Mouse (Mus musculus) limb, embryonic 14.5 days (tissue): ENCODE results near the gene Synj1. TPM values are rescaled to one million over a fixed set of nuclear protein-coding genes. Genes with fewer than 3 reads are reported as not detected.
A peak's percentile ranks its signal among the peaks of the same experiment; 100 is the strongest.

Source experiments
- ATAC-seq: fragments of 200-750 bp; cut with Nextera tagmentation; 2 replicates; pipeline ENCODE4 v1.8.0; 2017; ENCODE audit warnings: low read depth, moderate number of reproducible peaks, moderate TSS enrichment; ENCODE audit not compliant: low FRiP score
- DNase-seq: peaks from one replicate; pipeline ENCODE4 v3.0.0-alpha.2; 2015; ENCODE audit warnings: low spot score
- H3K27ac ChIP-seq: fragments of 300-500 bp; sonication (generic); replicated peaks from 2 replicates; pipeline ENCODE4 v1.5.1; 2014; ENCODE audit warnings: low read depth, mild to moderate bottlenecking, low read length, moderate library complexity, mixed read lengths
- H3K27me3 ChIP-seq: fragments of 300-500 bp; sonication (generic); 2 replicates; pipeline ENCODE4 v1.6.1; 2014; ENCODE audit warnings: low read length, mixed read lengths; ENCODE audit not compliant: control insufficient read depth, insufficient read depth
- H3K36me3 ChIP-seq: fragments of 300-500 bp; sonication (generic); 2 replicates; pipeline ENCODE4 v1.6.1; 2014; ENCODE audit warnings: mild to moderate bottlenecking, low read length, moderate library complexity, mixed read lengths; ENCODE audit not compliant: control insufficient read depth, insufficient read depth
- H3K4me1 ChIP-seq: fragments of 300-500 bp; sonication (generic); 2 replicates; pipeline ENCODE4 v1.6.1; 2014; ENCODE audit warnings: antibody characterized with exemption, low read length, mixed read lengths; ENCODE audit not compliant: control insufficient read depth, insufficient read depth
- H3K4me2 ChIP-seq: fragments of 300-500 bp; sonication (generic); replicated peaks from 2 replicates; pipeline ENCODE4 v1.6.1; 2014; ENCODE audit warnings: low read depth, mild to moderate bottlenecking, low read length, moderate library complexity; ENCODE audit not compliant: severe bottlenecking
- H3K4me3 ChIP-seq: fragments of 300-500 bp; sonication (generic); replicated peaks from 2 replicates; pipeline ENCODE4 v1.5.1; 2014; ENCODE audit warnings: low read length
- H3K9ac ChIP-seq: fragments of 300-500 bp; sonication (generic); 2 replicates; pipeline ENCODE4 v1.6.1; 2014; ENCODE audit warnings: mild to moderate bottlenecking, low read depth, low read length, moderate library complexity; ENCODE audit not compliant: severe bottlenecking
- H3K9me3 ChIP-seq: fragments of 300-500 bp; sonication (generic); 2 replicates; pipeline ENCODE4 v1.6.1; 2016; ENCODE audit warnings: low read length; ENCODE audit not compliant: control insufficient read depth
- POLR2A ChIP-seq: fragments of 200-500 bp; IDR thresholded peaks from 2 replicates; pipeline ENCODE4 v1.8.0; 2012; ENCODE audit warnings: inconsistent platforms, mild to moderate bottlenecking, moderate library complexity, borderline replicate concordance; ENCODE audit not compliant: insufficient read depth, insufficient read length; ENCODE audit errors: extremely low read depth
- WGBS: fragments of 180-500 bp; shearing (Covaris S2); extraction: QIAGEN DNeasy Blood & Tissue Kit; methylation state at CpG from one replicate; pipeline ENCODE4 v1.1.7; 2014; 5-methylcytosine and 5-hydroxymethylcytosine counted together
- microRNA-seq: library from miRNA; unstranded; fragments of <30 nt; microRNA quantifications from one replicate; pipeline ENCODE4, GENCODE M21; 2016
- polyA plus RNA-seq, 2 experiments: library from polyadenylated mRNA; depleted of rRNA in 1 of 2; stranded (reverse) in 1 of 2; unstranded in 1 of 2; fragments of >200 nt; fragmentation: Nextera tagmentation in 1 of 2; extraction: Ambion mirVana in 1 of 2; gene quantifications; 2 replicates each; pipeline versions ENCODE4 v1.2.1 to v1.2.3; 2012 to 2014

Gene Synj1
- polyA plus RNA-seq, 2 experiments: 14.5 to 19.2 TPM

- H3K27ac ChIP-seq: no peak overlapping the region
- TF ChIP-seq POLR2A: no peak
- peak; percentile 46 for DNase-seq
- no peak overlapping the region for H3K4me2 ChIP-seq
- H3K4me3 ChIP-seq: no peak overlapping the region
- peaks cover 6% of the 10 kb centered on the region; the same call in 1 of the 2 replicates for H3K4me1 ChIP-seq
- 25% methylated on average over 8 of the region's 8 CpGs for WGBS
- H3K9me3 ChIP-seq: no peaks in the 10 kb centered on the region
- H3K36me3 ChIP-seq: no peaks in the 10 kb centered on the region
- H3K9ac ChIP-seq: no peak overlapping the region
- H3K27me3 ChIP-seq: no peaks in the 10 kb centered on the region
- peak; percentile 62; the same call in 1 of the 2 replicates for ATAC-seq
Observed at GRCm38 (mm10) chr16:90892081-90892480, 119.0 kb downstream of the Synj1 start.

DNA sequence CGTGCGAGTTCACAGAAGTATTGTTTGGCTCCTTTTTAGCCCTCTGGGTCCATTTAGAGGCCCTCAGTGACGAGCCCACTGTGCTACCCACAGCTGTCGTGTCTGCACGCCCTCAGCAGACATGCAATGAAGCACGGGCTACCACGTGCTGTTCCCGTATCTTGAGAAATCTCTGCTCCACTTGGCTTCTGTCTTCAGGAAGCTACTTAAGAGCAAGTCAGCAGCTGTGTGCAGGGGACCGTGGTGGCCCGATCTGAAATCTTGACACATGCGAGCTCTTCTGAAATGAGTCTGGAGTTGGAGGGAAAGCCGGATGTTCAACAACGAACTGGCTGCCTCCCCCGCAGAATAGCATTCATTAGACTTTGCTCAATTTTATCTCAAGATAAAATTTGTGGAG is 119.5 kb downstream of the Synj1 start:
- peaks cover 6% of the 10 kb centered on the region; the same call in 1 of the 2 replicates for H3K4me1 ChIP-seq
- no peaks in the 10 kb centered on the region for H3K9me3 ChIP-seq
- no peak overlapping the region for H3K9ac ChIP-seq
- no peak overlapping the region for H3K4me3 ChIP-seq
- H3K27ac ChIP-seq: no peak overlapping the region
- TF ChIP-seq POLR2A: no peak
- WGBS: 69% methylated on average over 14 of the region's 14 CpGs
- H3K4me2 ChIP-seq: no peak overlapping the region
- no peaks in the 10 kb centered on the region for H3K36me3 ChIP-seq
- no peaks in the 10 kb centered on the region for H3K27me3 ChIP-seq
- ATAC-seq (0 out of 2 replicates have a peak, but pooled peaks have one; percentile 34), DNase-seq (no peak)

GRCm38 (mm10) chr16:90890683-90891082 is 120.4 kb downstream of the Synj1 start:
- no peaks in the 10 kb centered on the region for H3K36me3 ChIP-seq
- H3K4me3 ChIP-seq: no peak overlapping the region
- H3K27ac ChIP-seq: no peak overlapping the region
- H3K4me1 ChIP-seq: peaks cover 6% of the 10 kb centered on the region; the same call in 1 of the 2 replicates
- no peaks in the 10 kb centered on the region for H3K27me3 ChIP-seq
- ATAC-seq (no peak), DNase-seq (no peak)
- no peaks in the 10 kb centered on the region for H3K9me3 ChIP-seq
- no peak overlapping the region for H3K4me2 ChIP-seq
- WGBS: 77% methylated on average over 9 of the region's 9 CpGs
- no peak overlapping the region for H3K9ac ChIP-seq
- TF ChIP-seq POLR2A: no peak

Small RNA genes within 50 kb of the gene (microRNA-seq; reads per million reads assigned to microRNA genes)
- not detected for gene Gm22933

Other genes starting within 250 kb of the Synj1 start
- gene Urb1, start 200.9 kb downstream of the Synj1 start, polyA plus RNA-seq (2012; rRNA removed): 8.6 and 9.8 TPM in 2 replicates
- 10.6 and 11.4 TPM in 2 replicates for gene Urb1, start 200.9 kb downstream of the Synj1 start, polyA plus RNA-seq (2014; fragmentation: Nextera tagmentation; extraction: Ambion mirVana)
- gene Eva1c, start 184.6 kb downstream of the Synj1 start, polyA plus RNA-seq (2012; rRNA removed): 1.4 and 1.8 TPM in 2 replicates
- gene Eva1c, start 184.6 kb downstream of the Synj1 start, polyA plus RNA-seq (2014; fragmentation: Nextera tagmentation; extraction: Ambion mirVana): 1.5 and 2.6 TPM in 2 replicates
- 12.0 and 17.0 TPM in 2 replicates for gene Cfap298, start 76.2 kb downstream of the Synj1 start, polyA plus RNA-seq (2012; rRNA removed)
- gene Cfap298, start 76.2 kb downstream of the Synj1 start, polyA plus RNA-seq (2014; fragmentation: Nextera tagmentation; extraction: Ambion mirVana): 30.7 and 33.1 TPM in 2 replicates
- 117 and 132 TPM in 2 replicates for gene Paxbp1, start 33.2 kb upstream of the Synj1 start, polyA plus RNA-seq (2012; rRNA removed)
- gene Paxbp1, start 33.2 kb upstream of the Synj1 start, polyA plus RNA-seq (2014; fragmentation: Nextera tagmentation; extraction: Ambion mirVana): 56.2 and 69.4 TPM in 2 replicates
- 0.45 and 0.60 TPM in 2 replicates for gene 4932438H23Rik, start 83.8 kb upstream of the Synj1 start, polyA plus RNA-seq (2012; rRNA removed)
- 0.32 and 1.3 TPM in 2 replicates for gene 4932438H23Rik, start 83.8 kb upstream of the Synj1 start, polyA plus RNA-seq (2014; fragmentation: Nextera tagmentation; extraction: Ambion mirVana)
- gene Olig2, start 214.1 kb upstream of the Synj1 start, polyA plus RNA-seq (2012; rRNA removed): 0.06 TPM in 2 replicates
- not detected in 2 replicates for gene Olig2, start 214.1 kb upstream of the Synj1 start, polyA plus RNA-seq (2014; fragmentation: Nextera tagmentation; extraction: Ambion mirVana)